Mouse (Mus musculus) lung, adult 18-20 months (tissue): ENCODE measurements around the gene Dnaja4.
A peak's percentile ranks its signal among the peaks of the same experiment; 100 is the strongest.

Experiments
- DNase-seq, 2 experiments: peaks; one replicate each; pipeline ENCODE4 v3.0.0; 2022; ENCODE audit warnings: mixed read lengths in 2 of 2

Dnaja4 gene

DNA sequence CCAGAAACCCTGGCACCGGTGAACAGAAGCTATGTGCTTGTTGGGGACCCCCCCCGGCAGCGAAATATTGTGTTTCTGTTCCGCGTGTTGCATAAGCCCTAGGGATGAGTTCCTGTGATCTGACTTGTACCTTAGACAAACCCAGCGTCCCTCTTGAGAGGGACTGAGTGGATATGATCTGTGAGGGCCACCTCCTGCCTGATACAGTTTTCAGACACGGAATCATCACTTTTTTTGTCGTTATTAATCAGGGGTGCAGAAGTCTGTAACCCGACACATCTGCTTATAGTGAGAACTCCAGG lies 1.5 kb downstream of the Dnaja4 start:
- DNase-seq, result peak; percentile 22 to 37

GRCm38 (mm10) chr9:54700746-54701145 lies 2.1 kb downstream of the Dnaja4 start:
- no peak for DNase-seq

DNA sequence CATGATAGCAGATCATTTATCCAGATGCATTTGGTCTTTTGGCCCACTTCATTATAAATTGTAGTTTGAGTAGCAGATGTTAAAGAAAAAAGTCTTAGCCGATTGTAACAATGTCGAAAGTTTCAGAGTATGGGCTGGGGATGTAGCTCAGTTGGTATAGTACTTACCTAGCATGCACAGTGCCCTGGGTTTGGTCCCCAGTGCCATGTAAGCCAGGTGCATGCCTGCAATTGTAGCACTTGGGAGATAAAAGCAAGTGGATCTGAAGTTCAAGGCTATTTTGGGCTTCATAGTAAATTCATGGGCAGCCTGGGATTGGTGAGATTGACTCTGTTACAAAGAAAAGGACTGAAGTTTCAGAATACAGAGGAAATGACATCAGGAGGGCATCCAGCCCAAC lies 3.9 kb downstream of the Dnaja4 start:
- no peak for DNase-seq

- DNase-seq, result no peak
Measured at GRCm38 (mm10) chr9:54704361-54704760, 5.7 kb downstream of the Dnaja4 start.

GRCm38 (mm10) chr9:54705561-54705960 lies 6.9 kb downstream of the Dnaja4 start:
- no peak for DNase-seq

DNA sequence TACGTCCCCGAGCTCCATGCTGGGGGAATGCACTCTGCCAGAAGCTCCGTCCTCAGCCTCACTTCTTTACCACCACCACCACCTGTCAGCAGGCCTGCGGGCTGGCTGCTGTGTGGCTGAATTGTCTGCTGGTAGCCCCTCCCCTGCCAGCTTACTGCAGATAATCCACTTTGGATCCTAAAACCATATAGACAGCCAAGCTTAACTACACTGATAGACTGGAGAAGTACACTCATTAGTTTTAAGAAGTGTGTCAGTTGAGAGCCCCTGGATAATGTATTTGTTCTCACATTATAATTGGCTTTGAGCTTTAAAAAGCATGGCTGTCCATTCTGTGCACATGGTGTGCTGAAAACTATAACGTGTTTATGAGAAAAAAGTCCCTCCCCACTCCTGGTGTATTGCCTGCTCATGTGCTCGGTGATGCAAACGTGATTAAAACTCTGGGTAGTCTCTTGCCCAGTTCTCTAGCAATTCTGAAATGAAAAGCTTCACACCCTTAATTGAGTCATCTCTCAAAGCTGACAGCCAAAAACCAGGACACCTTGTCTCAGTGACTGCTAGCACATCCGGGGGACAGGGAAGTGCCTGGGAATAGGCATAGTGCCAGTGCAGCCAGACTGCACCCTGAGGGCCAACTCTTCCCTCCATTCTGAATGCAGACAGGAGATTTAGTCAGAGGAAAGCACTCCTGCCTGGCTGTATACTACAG lies 8.8 kb downstream of the Dnaja4 start:
- DNase-seq, result no peak

DNA sequence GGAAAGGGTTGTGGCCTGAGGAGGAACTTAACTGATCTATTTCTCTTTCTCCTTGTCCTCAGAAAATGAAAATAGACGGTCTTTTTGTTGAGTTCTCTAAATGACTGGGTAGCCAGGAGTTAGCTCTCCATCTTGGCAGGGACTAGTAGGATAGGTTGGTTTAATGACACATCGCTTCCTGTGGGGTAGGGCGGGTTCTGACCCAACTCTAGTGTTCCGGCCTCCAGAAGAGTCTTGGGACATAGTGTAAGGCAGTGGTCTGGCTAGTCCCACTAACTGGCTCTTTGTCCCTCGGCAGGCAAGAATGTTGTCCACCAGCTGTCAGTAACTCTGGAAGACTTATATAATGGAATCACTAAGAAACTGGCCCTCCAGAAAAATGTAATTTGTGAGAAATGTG lies 9.4 kb downstream of the Dnaja4 start:
- no peak for DNase-seq

DNA sequence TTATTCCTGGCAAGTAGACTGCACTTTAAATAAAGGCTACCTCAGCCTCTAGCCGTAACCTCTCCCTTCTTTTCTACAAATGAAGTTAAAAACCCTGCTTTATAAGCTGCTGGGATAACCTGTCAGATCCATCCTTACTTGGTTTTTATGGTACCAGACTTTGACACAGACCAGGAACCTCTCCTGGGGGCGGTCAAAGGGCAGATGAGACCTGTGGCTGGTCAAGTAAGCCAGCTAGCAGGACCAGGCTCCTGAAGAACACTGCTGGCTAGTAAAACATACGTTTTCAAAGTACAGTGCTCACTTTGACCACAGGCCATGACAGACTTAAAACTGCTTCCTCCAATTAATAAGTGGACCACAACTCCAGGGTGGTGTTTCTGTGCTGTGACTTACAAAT lies 17.1 kb downstream of the Dnaja4 start:
- no peak for DNase-seq

DNA sequence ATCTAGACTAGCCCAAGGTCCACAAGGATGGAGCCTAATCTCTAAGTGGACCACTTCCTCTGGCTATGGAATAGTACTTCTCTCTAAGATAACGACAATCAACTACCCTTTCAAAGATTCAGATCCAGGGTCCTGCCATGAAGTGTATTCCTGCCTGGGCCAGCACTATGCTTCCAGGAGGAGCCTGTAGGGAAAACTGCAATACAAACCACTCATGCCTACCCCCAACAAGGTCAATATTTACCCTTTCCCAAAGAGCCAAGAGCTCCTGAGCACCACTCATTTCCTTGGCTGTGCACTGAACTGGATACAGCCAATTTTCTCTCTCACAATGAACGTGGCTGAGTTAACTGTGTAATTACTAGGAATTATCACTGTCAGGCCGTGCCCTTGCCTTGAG lies 18.9 kb downstream of the Dnaja4 start:
- peak; percentile 48 to 67 for DNase-seq

- no peak for DNase-seq
Measured at GRCm38 (mm10) chr9:54722156-54722555, 23.5 kb downstream of the Dnaja4 start.

DNA sequence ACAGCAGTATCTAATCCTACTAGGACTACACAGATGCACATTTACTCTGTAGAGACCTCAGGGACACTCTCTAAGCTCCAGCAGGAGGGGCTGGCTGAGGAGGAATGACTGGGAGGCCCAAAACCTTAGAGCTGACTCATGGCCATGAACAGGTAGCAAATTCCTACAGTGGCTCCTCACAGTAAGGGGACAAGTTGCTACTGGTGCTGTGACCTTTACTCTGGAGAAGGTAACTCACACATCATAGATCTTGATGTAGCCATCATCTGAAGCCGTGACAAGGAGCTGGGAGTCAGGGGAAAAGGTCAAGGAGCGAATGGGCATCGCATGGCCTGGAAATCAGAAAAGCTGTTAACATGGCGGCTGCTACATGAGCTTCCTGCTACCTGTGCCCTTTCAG lies 23.9 kb downstream of the Dnaja4 start:
- no peak for DNase-seq

DNA sequence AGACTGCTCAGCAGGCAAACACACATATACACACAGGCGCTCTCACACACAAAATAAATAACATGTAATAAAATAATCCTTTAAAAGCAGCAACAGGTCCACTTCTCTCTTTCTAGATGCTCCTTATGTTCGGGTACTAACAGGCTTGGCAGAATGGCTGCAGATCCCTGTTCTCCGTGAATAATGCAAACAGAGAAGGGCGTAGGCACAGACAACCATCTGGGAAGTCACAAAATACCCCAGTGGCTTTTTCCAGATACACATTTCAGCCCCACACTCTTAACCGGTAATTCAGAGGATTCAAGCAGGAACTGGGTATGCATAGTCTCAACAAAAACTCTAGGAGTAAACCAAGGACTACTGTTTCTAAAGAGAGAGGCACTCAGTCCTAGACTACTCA lies 27.6 kb downstream of the Dnaja4 start:
- no peak for DNase-seq

GRCm38 (mm10) chr9:54732122-54732521 lies 33.4 kb downstream of the Dnaja4 start:
- no peak for DNase-seq

- peak; percentile 96 to 97 for DNase-seq
Measured at GRCm38 (mm10) chr9:54733921-54734638, 35.4 kb downstream of the Dnaja4 start, which contains the start of gene Wdr61. Gene Wdr61, minus strand, starts transcription at chr9:54734519.

DNA sequence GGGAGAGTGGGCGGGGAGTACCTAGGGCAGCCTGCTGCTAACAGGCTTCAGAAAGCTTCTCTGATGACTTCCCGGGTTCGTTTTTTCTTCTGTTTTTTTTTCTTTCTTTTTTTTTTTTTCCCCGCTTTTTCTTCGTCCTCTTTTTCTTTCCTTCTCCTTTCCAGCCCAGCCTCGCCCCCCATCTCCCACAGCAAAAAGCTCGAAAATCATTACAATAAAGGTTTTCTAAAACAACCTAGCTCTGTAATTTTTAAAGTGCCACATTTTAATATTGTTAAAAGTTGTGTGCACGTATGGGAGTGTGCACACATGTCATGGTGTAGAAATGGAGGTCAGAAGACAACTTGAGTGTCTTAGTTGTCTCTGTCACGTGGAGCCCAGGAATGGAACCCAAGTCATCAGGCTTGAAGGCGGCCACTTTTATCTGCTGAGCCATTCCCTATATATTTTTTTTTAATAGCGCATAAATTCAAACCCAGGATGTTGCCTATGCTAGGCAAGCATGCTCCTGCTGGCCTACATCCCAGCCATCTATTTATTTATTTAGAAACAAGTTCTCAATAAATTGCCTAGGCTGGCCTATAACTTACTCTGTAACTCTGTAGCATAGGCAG lies 36.1 kb downstream of the Dnaja4 start:
- no peak for DNase-seq

GRCm38 (mm10) chr9:54736284-54736701 lies 37.6 kb downstream of the Dnaja4 start:
- peak in 1 of 2 experiments; percentile 42 for DNase-seq

DNA sequence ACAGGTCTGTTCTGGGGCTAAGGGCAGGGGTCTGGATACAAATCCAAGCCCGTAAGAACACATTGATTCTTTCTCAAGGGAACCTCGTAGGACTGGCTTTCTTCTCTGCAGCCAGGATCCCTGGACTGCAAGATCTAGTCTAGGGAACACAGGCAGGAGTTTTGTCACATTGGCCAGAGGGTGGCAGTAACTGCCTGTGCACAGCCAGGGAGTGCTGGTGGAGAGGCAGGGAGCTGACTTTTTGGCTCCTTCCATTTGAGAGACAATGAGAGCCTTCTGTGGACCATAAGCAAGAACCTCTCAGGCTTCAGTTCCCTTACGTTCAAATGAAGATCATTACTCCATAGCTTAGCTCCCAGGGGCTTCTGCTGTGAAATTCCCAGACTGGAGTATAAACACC lies 39.7 kb downstream of the Dnaja4 start:
- peak; percentile 23 to 34 for DNase-seq

- DNase-seq, result no peak
Measured at GRCm38 (mm10) chr9:54743891-54744290, 45.2 kb downstream of the Dnaja4 start.

DNA sequence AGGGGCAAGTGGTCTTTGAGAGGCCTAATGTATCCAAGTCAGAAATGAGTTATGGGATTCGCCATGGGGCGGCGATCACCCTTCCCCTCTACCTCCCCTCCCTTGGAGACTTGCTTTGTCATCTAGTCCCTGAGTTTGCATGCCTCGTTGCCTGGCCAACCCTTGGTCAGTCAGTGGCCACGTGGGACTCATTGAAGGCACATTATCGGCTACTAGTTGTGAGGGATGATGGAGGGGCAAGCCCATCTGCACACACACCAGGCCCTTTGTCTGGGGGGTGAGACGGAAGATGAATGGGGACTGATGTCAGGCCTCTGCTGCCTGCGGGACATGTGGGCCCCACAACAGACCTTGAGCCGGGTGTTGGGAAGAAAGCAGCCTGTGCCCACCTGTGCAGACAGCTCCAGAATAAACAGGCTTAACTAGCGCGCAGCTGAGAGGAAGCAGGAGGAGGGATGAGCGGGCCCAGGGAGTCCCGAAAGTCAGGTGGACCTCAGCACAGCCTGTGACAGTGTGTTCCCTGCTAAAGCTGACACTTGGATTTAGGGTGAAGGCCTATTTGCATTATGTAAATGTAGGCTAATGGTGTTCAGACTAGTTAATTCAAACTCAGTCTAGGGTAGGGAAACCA lies 47.2 kb downstream of the Dnaja4 start:
- DNase-seq, result no peak

DNA sequence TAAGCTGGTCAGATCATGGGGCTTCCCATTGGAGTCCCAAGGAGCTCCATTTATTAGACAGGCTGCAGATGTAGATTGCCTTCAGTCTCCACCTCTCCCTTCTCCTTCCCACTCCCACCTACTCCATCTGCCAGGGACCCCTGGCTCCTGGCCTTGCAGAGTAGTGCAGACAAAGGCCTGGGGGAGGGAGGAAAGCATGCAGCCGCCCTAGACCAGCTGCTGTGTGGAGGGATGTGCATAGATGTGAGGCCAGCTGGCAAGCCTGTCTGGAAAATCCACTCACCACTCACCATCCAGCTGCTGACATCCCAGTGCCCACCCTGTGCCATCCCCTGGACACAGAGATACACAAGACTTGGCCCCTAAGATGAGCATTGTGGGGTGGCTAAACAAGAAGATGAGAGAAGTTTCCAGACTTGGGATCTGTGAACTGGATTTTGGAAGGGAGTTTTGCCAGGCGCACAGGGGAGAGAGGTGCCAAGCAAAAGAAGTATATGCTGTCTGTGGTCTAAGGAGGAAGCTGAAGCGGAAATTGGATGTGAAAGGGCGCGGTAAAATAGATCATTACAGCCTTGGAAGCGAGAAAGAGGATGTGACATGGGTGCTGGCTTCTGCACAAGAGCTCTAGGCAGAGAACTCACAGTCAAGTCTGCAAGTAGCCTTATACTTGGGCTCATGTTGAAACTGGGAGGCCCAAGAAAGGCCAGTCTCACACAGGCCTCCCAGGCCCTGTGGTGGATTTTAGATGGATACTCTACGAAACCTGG lies 51.7 kb downstream of the Dnaja4 start:
- DNase-seq, result no peak

DNA sequence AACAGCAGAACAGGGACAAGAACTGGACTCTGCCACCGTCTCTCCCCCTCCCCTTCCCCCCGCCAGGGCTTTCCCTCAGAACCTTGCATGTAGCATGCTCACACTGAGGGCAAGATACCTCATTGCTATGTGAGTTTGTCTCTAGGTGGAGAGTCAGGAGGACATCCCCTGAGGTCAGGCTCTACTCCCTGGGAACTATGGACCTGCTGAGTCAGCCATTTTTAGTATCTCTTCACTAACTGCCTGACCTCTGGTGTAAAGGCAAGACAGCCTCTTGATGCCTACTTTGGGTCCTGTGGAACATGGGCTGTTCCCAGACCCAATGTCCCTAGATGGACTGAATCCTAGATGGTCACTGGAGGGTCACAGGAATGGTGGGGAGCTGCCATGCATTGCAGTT lies 53.0 kb downstream of the Dnaja4 start:
- no peak for DNase-seq

DNA sequence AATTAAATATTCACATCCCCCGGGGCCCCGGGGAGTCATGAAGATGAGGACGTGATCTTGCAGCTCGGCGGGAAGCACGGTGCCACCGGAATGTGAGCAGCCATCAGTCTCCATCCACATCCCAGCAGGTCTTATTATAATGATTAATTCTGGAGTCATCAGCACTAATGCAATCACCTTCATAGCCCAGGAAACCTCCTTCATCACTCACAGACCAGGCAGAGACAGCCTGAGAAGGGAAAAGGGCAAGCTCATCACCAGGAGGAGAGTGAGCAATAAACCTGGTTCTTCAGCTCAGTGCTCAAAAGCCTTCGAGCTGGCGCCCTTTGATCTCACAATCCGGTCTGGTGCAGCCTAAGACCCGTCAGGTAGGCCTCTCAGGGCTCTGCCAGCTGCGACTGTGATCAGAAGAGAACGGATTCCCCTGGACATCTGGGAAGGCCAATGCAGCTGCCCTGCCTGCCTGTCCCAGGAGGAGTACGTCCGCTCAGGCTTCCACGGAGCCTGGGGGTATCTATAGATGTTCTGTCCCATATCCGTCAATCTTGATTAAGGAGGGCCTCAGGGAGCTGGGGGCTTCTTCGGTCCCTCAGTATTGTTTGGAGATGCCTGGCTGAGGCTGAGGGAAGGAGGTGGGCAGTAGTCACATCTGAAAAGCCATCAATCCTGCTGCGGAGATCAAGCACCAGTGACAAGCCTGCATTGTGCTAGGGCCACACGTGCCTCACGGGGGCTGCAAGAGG lies 53.7 kb downstream of the Dnaja4 start:
- no peak for DNase-seq
